Mouse (Mus musculus): ENCODE data around the gene Gm15293. TPM values are rescaled to one million over a fixed set of nuclear protein-coding genes. Genes with fewer than 3 reads are reported as not detected.
"Not testable (repeated sequence)": the region's sequence is repeated elsewhere in the genome, so short reads cannot be mapped to it uniquely, and the experiment has no call there.

Gene Gm15293
- polyA plus RNA-seq (2015; fragmentation: Nextera tagmentation; extraction: Ambion mirVana): not detected in 2 replicates

DNA sequence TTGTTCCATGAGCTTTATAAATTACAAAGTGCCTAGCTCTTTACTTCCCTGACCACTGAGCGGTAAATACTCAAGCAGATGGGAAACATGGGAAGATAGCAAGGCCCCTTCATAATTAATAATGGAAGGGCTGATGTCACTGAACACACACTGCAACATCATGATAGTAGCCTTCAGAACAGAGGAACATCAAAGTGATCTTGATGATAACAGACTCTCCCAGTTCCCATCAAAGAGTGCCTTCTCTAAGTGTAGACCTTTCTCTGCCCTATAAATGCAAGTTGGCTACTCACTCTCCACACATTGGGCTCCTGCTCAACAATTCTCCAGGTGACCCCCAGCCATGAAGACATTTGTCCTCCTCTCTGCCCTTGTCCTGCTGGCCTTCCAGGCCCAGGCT lies at the start of gene Gm15293:
TSS of gene Gm15293 (plus strand) at position 301 of the 400 bp plus-strand sequence.
- H3K4me2 ChIP-seq; ATAC-seq (ENCODE audit: insufficient read depth); H3K36me3 ChIP-seq (replicated peaks); H3K9me3 ChIP-seq (replicated peaks); H3K4me1 ChIP-seq (replicated peaks); H3K9ac ChIP-seq; H3K4me3 ChIP-seq (replicated peaks); H3K27ac ChIP-seq (replicated peaks); H3K27me3 ChIP-seq: not testable (repeated sequence)
- WGBS (ENCODE audit: insufficient replicate concordance): no CpG with 5 or more reads among the region's 1 CpGs

DNA sequence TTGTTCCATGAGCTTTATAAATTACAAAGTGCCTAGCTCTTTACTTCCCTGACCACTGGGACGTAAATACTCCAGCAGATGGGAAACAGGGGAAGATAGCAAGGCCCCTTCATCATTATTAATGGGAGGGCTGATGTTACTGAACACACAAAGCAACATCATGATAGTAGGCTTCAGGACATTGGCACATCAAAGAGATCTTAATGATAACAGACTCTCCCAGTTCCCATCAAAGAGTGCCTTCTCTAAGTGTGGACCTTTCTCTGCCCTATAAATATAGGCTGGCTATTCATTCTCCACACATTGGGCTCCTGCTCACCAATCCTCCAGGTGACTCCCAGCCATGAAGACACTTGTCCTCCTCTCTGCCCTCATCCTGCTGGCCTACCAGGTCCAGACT lies 39.4 kb upstream of the Gm15293 start, which contains the start of gene Defa22:
TSS of gene Defa22 (plus strand) at position 301 of the 400 bp plus-strand sequence.
- H3K4me2 ChIP-seq; ATAC-seq (ENCODE audit: insufficient read depth); H3K9me3 ChIP-seq (replicated peaks); H3K36me3 ChIP-seq (replicated peaks); H3K9ac ChIP-seq; H3K27me3 ChIP-seq; H3K4me3 ChIP-seq (replicated peaks); H3K4me1 ChIP-seq (replicated peaks); H3K27ac ChIP-seq (replicated peaks): not testable (repeated sequence)
- no CpG with 5 or more reads among the region's 1 CpGs for WGBS (ENCODE audit: insufficient replicate concordance)

GRCm38 (mm10) chr8:21191314-21191713 lies 10.0 kb upstream of the Gm15293 start, which contains the start of gene Defa31:
Defa31 (plus strand) TSS chr8:21191614.
- H3K36me3 ChIP-seq (replicated peaks); H3K9me3 ChIP-seq (replicated peaks); ATAC-seq (ENCODE audit: insufficient read depth); H3K4me2 ChIP-seq; H3K4me1 ChIP-seq (replicated peaks); H3K4me3 ChIP-seq (replicated peaks); H3K9ac ChIP-seq; H3K27me3 ChIP-seq; H3K27ac ChIP-seq (replicated peaks): not testable (repeated sequence)
- WGBS (ENCODE audit: insufficient replicate concordance): no CpG with 5 or more reads among the region's 1 CpGs

Other genes with a start within 250 kb of the Gm15293 start
- not detected in 2 replicates for gene Defa21, start 176.0 kb upstream of the Gm15293 start, polyA plus RNA-seq (2015; fragmentation: Nextera tagmentation; extraction: Ambion mirVana)
- not detected in 2 replicates for gene Defa23, start 146.5 kb upstream of the Gm15293 start, polyA plus RNA-seq (2015; fragmentation: Nextera tagmentation; extraction: Ambion mirVana)
- not detected in 2 replicates for gene Defa35, start 136.5 kb upstream of the Gm15293 start, polyA plus RNA-seq (2015; fragmentation: Nextera tagmentation; extraction: Ambion mirVana)
- not detected in 2 replicates for gene Defa25, start 117.1 kb upstream of the Gm15293 start, polyA plus RNA-seq (2015; fragmentation: Nextera tagmentation; extraction: Ambion mirVana)
- not detected in 2 replicates for gene Gm14851, start 105.5 kb upstream of the Gm15293 start, polyA plus RNA-seq (2015; fragmentation: Nextera tagmentation; extraction: Ambion mirVana)
- gene Defa30, start 66.9 kb upstream of the Gm15293 start, polyA plus RNA-seq (2015; fragmentation: Nextera tagmentation; extraction: Ambion mirVana): not detected in 2 replicates
- gene Defa22, start 39.3 kb upstream of the Gm15293 start, polyA plus RNA-seq (2015; fragmentation: Nextera tagmentation; extraction: Ambion mirVana): not detected in 2 replicates
- not detected in 2 replicates for gene Defa31, start 9.9 kb upstream of the Gm15293 start, polyA plus RNA-seq (2015; fragmentation: Nextera tagmentation; extraction: Ambion mirVana)
- not detected in 2 replicates for gene Gm15292, start 48.2 kb downstream of the Gm15293 start, polyA plus RNA-seq (2015; fragmentation: Nextera tagmentation; extraction: Ambion mirVana)
- not detected in 2 replicates for gene Defa27, start 114.0 kb downstream of the Gm15293 start, polyA plus RNA-seq (2015; fragmentation: Nextera tagmentation; extraction: Ambion mirVana)
- gene Defa29, start 125.5 kb downstream of the Gm15293 start, polyA plus RNA-seq (2015; fragmentation: Nextera tagmentation; extraction: Ambion mirVana): not detected in 2 replicates
- gene Defa2, start 177.0 kb downstream of the Gm15293 start, polyA plus RNA-seq (2015; fragmentation: Nextera tagmentation; extraction: Ambion mirVana): not detected in 2 replicates
- not detected in 2 replicates for gene Defa33, start 190.2 kb downstream of the Gm15293 start, polyA plus RNA-seq (2015; fragmentation: Nextera tagmentation; extraction: Ambion mirVana)
- not detected in 2 replicates for gene Defa36, start 225.8 kb downstream of the Gm15293 start, polyA plus RNA-seq (2015; fragmentation: Nextera tagmentation; extraction: Ambion mirVana)